Mouse (Mus musculus): ENCODE results near the gene Ccdc169.

The Ccdc169 gene

GRCm38 (mm10) chr3:55137039-55137438, at the start of gene Ccdc169:
Gene Ccdc169 (plus strand): TSS chr3:55137339.

GRCm38 (mm10) chr3:55087360-55087759, 49.8 kb upstream of the Ccdc169 start:
- 46% methylated on average over 4 of the region's 4 CpGs for WGBS

GRCm38 (mm10) chr3:55088359-55088758, 48.8 kb upstream of the Ccdc169 start:
- WGBS = 62% methylated on average over 4 of the region's 4 CpGs

GRCm38 (mm10) chr3:55088843-55089242, 48.3 kb upstream of the Ccdc169 start:
- WGBS = 77% methylated on average over 3 of the region's 3 CpGs

GRCm38 (mm10) chr3:55089291-55089690, 47.8 kb upstream of the Ccdc169 start:
- 73% methylated on average over 4 of the region's 4 CpGs for WGBS

- WGBS = 76% methylated on average over 1 of the region's 1 CpGs
These were observed 44.0 kb upstream of the Ccdc169 start for GRCm38 (mm10) chr3:55093161-55093560.

- WGBS = 35% methylated on average over 8 of the region's 8 CpGs
These were observed 41.0 kb upstream of the Ccdc169 start for GRCm38 (mm10) chr3:55095968-55096654.

GRCm38 (mm10) chr3:55096655-55097005, 40.5 kb upstream of the Ccdc169 start:
- WGBS = 60% methylated on average over 2 of the region's 2 CpGs

- WGBS = 76% methylated on average over 2 of the region's 2 CpGs
These were observed 40.0 kb upstream of the Ccdc169 start for GRCm38 (mm10) chr3:55097186-55097585.

GRCm38 (mm10) chr3:55098014-55098413, 39.1 kb upstream of the Ccdc169 start:
- 75% methylated on average over 2 of the region's 2 CpGs for WGBS

GRCm38 (mm10) chr3:55098990-55099389, 38.1 kb upstream of the Ccdc169 start:
- WGBS = 85% methylated on average over 11 of the region's 11 CpGs

- WGBS = 90% methylated on average over 14 of the region's 14 CpGs
These were observed 31.6 kb upstream of the Ccdc169 start for GRCm38 (mm10) chr3:55105372-55106023.

GRCm38 (mm10) chr3:55106051-55106450, 31.1 kb upstream of the Ccdc169 start:
- 71% methylated on average over 17 of the region's 17 CpGs for WGBS

- 89% methylated on average over 4 of the region's 4 CpGs for WGBS
These were observed 28.0 kb upstream of the Ccdc169 start for GRCm38 (mm10) chr3:55109097-55109496.

GRCm38 (mm10) chr3:55111935-55112709, 25.0 kb upstream of the Ccdc169 start, which contains the start of gene Spg20:
Gene Spg20 (plus strand): TSS chr3:55112108.
- under 1% methylated on average over 58 of the region's 58 CpGs for WGBS

GRCm38 (mm10) chr3:55112710-55113415, 24.3 kb upstream of the Ccdc169 start:
- 13% methylated on average over 16 of the region's 16 CpGs for WGBS

GRCm38 (mm10) chr3:55114313-55115065, 22.6 kb upstream of the Ccdc169 start:
- 63% methylated on average over 7 of the region's 7 CpGs for WGBS

- WGBS = 66% methylated on average over 1 of the region's 1 CpGs
These were observed 22.1 kb upstream of the Ccdc169 start for GRCm38 (mm10) chr3:55115071-55115470.

GRCm38 (mm10) chr3:55115989-55116388, 21.1 kb upstream of the Ccdc169 start:
- WGBS = 89% methylated on average over 8 of the region's 8 CpGs

GRCm38 (mm10) chr3:55119275-55119898, 17.8 kb upstream of the Ccdc169 start:
- 63% methylated on average over 6 of the region's 6 CpGs for WGBS
